Mouse (Mus musculus): ENCODE data around the gene Dglucy. TPM values are rescaled to one million over a fixed set of nuclear protein-coding genes. Genes with fewer than 3 reads are reported as not detected.

Dglucy gene
- polyA plus RNA-seq, 1 experiment: 0.48 TPM

DNA sequence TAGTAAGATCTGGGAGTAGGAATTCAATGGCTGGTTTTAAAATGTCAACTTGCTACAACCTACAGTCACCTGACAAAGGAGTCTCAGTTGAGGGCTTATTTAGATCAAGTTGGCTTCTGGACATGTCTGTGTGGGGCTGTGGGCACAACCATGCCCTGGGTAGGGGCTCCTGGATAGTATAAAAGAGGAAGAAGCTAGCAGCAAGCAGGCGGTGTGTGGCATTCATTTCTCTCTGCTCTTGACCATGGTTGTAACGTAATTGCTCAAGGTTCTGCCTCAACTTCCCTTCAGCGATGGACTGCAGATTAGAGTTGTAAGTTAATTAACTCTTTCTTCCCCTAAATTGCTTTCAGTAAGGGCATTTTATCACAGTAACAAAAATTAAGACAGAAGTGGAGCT lies 73.5 kb downstream of the Dglucy start:
- Histone ChIP-seq H3K4me3 (ENCODE audit: low read depth, low read length) (no peak overlapping the region), H3K27me3 (ENCODE audit: control insufficient read depth, insufficient read depth, low read length, poor library complexity, severe bottlenecking) (no peaks in the 10 kb centered on the region), H3K4me1 (ENCODE audit: control insufficient read depth, insufficient read depth, low read length) (no peaks in the 10 kb centered on the region), H3K27ac (ENCODE audit: insufficient read depth, low read length) (no peak overlapping the region), H3K9ac (ENCODE audit: low read depth, poor library complexity, severe bottlenecking) (no peak overlapping the region), H3K36me3 (ENCODE audit: control insufficient read depth, insufficient read depth, low read length, poor library complexity, severe bottlenecking) (no peaks in the 10 kb centered on the region), H3K9me3 (replicated peaks; ENCODE audit: control insufficient read depth, insufficient read depth, low read length, poor library complexity, severe bottlenecking) (no peaks in the 10 kb centered on the region)
- no peak for TF ChIP-seq POLR2A (IDR thresholded peaks at IDR 0.05; ENCODE audit: insufficient read depth, low read length)
- no peak for TF ChIP-seq CTCF (IDR thresholded peaks at IDR 0.05; ENCODE audit: low read depth, low read length)
- no peak for TF ChIP-seq EP300 (IDR thresholded peaks at IDR 0.05; ENCODE audit: insufficient read depth, low read depth, low read length)

DNA sequence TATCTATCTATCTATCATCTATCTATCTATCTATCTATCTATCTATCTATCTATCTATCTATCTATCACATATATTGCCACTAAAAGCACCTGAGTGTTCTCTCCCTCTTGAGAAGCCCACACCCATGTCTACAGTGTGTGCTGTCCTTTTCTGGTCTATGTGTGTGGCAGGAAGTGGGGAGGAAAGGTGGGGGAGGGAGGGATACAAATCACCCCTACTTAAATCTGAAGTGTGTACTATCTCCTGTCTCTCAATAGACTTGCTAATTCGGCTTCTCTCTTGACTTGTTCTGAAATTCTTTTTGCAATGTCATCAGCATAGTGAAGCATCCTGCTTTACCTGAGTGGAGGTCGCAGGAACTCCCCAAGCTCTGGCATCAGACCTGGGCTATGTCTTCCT lies 77.5 kb downstream of the Dglucy start:
- no peak overlapping the region for H3K27ac ChIP-seq (ENCODE audit: insufficient read depth, low read length)
- H3K4me3 ChIP-seq (ENCODE audit: low read depth, low read length): no peak overlapping the region
- no peak for TF ChIP-seq EP300 (IDR thresholded peaks at IDR 0.05; ENCODE audit: insufficient read depth, low read depth, low read length)
- no peaks in the 10 kb centered on the region for H3K4me1 ChIP-seq (ENCODE audit: control insufficient read depth, insufficient read depth, low read length)
- no peaks in the 10 kb centered on the region for H3K36me3 ChIP-seq (ENCODE audit: control insufficient read depth, insufficient read depth, low read length, poor library complexity, severe bottlenecking)
- no peaks in the 10 kb centered on the region for H3K9me3 ChIP-seq (replicated peaks; ENCODE audit: control insufficient read depth, insufficient read depth, low read length, poor library complexity, severe bottlenecking)
- no peak overlapping the region for H3K9ac ChIP-seq (ENCODE audit: low read depth, poor library complexity, severe bottlenecking)
- no peaks in the 10 kb centered on the region for H3K27me3 ChIP-seq (ENCODE audit: control insufficient read depth, insufficient read depth, low read length, poor library complexity, severe bottlenecking)

- Histone ChIP-seq H3K9ac (ENCODE audit: low read depth, poor library complexity, severe bottlenecking) (no peak overlapping the region), H3K4me3 (ENCODE audit: low read depth, low read length) (no peak overlapping the region), H3K27me3 (ENCODE audit: control insufficient read depth, insufficient read depth, low read length, poor library complexity, severe bottlenecking) (no peaks in the 10 kb centered on the region), H3K9me3 (replicated peaks; ENCODE audit: control insufficient read depth, insufficient read depth, low read length, poor library complexity, severe bottlenecking) (no peaks in the 10 kb centered on the region), H3K27ac (ENCODE audit: insufficient read depth, low read length) (no peak overlapping the region), H3K36me3 (ENCODE audit: control insufficient read depth, insufficient read depth, low read length, poor library complexity, severe bottlenecking) (no peaks in the 10 kb centered on the region), H3K4me1 (ENCODE audit: control insufficient read depth, insufficient read depth, low read length) (no peaks in the 10 kb centered on the region)
- TF ChIP-seq CTCF (IDR thresholded peaks at IDR 0.05; ENCODE audit: low read depth, low read length) (no peak), POLR2A (IDR thresholded peaks at IDR 0.05; ENCODE audit: insufficient read depth, low read length) (no peak), EP300 (IDR thresholded peaks at IDR 0.05; ENCODE audit: insufficient read depth, low read depth, low read length) (no peak)
Observed at GRCm38 (mm10) chr12:100857791-100858190, 78.9 kb downstream of the Dglucy start.

DNA sequence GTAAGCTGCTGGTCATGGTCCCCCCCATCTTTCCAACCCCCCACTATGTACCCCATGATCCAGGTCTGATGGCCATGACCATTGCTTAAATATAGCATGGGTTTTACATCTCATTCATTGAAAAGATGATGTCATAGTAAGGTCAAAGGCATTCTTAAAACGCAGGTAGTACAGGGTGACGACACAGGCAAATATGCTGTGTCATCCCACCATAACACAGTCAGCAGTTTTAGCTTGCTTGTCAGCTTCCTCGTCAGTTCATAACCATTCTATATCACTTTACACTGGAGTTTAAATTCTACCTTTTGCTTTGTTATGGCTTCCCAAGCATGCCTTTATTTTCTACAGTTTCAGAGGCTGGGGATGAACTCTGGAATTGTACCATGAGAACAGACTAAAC lies 83.4 kb downstream of the Dglucy start:
- Histone ChIP-seq H3K36me3 (ENCODE audit: control insufficient read depth, insufficient read depth, low read length, poor library complexity, severe bottlenecking) (no peaks in the 10 kb centered on the region), H3K9ac (ENCODE audit: low read depth, poor library complexity, severe bottlenecking) (no peak overlapping the region), H3K27me3 (ENCODE audit: control insufficient read depth, insufficient read depth, low read length, poor library complexity, severe bottlenecking) (no peaks in the 10 kb centered on the region), H3K27ac (ENCODE audit: insufficient read depth, low read length) (no peak overlapping the region), H3K4me3 (ENCODE audit: low read depth, low read length) (no peak overlapping the region), H3K4me1 (ENCODE audit: control insufficient read depth, insufficient read depth, low read length) (no peaks in the 10 kb centered on the region), H3K9me3 (replicated peaks; ENCODE audit: control insufficient read depth, insufficient read depth, low read length, poor library complexity, severe bottlenecking) (no peaks in the 10 kb centered on the region)
- TF ChIP-seq POLR2A (IDR thresholded peaks at IDR 0.05; ENCODE audit: insufficient read depth, low read length) (no peak), CTCF (IDR thresholded peaks at IDR 0.05; ENCODE audit: low read depth, low read length) (no peak), EP300 (IDR thresholded peaks at IDR 0.05; ENCODE audit: insufficient read depth, low read depth, low read length) (no peak)

- H3K36me3 ChIP-seq (ENCODE audit: control insufficient read depth, insufficient read depth, low read length, poor library complexity, severe bottlenecking): no peaks in the 10 kb centered on the region
- TF ChIP-seq EP300 (IDR thresholded peaks at IDR 0.05; ENCODE audit: insufficient read depth, low read depth, low read length) (no peak), POLR2A (IDR thresholded peaks at IDR 0.05; ENCODE audit: insufficient read depth, low read length) (no peak), CTCF (IDR thresholded peaks at IDR 0.05; ENCODE audit: low read depth, low read length) (no peak)
Observed at GRCm38 (mm10) chr12:100862856-100863446, 84.1 kb downstream of the Dglucy start.

DNA sequence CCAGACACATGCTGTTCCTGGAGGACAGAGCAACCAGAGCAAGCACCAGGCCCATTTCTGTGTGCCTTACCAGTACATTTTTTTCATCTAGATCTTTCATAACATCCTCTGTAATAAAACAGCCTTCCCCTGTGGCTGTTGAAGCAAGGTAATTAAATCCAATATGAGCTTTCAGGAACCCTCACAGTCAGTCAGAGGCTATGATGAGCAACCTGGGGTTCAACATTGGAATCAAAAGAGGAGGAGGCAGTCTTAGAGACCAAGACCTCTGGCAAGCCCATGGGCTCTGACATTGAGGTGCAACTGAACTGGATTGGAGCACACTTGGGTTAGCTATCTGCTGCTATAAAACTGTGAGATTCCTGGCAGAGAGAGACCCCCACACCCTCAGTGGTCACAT lies 86.2 kb downstream of the Dglucy start:
- no peaks in the 10 kb centered on the region for H3K4me1 ChIP-seq (ENCODE audit: control insufficient read depth, insufficient read depth, low read length)
- H3K9ac ChIP-seq (ENCODE audit: low read depth, poor library complexity, severe bottlenecking): no peak overlapping the region
- no peaks in the 10 kb centered on the region for H3K36me3 ChIP-seq (ENCODE audit: control insufficient read depth, insufficient read depth, low read length, poor library complexity, severe bottlenecking)
- no peaks in the 10 kb centered on the region for H3K27me3 ChIP-seq (ENCODE audit: control insufficient read depth, insufficient read depth, low read length, poor library complexity, severe bottlenecking)
- H3K4me3 ChIP-seq (ENCODE audit: low read depth, low read length): no peak overlapping the region
- H3K9me3 ChIP-seq (replicated peaks; ENCODE audit: control insufficient read depth, insufficient read depth, low read length, poor library complexity, severe bottlenecking): no peaks in the 10 kb centered on the region
- no peak overlapping the region for H3K27ac ChIP-seq (ENCODE audit: insufficient read depth, low read length)
- no peak for TF ChIP-seq EP300 (IDR thresholded peaks at IDR 0.05; ENCODE audit: insufficient read depth, low read depth, low read length)
- no peak for TF ChIP-seq CTCF (IDR thresholded peaks at IDR 0.05; ENCODE audit: low read depth, low read length)
- TF ChIP-seq POLR2A (IDR thresholded peaks at IDR 0.05; ENCODE audit: insufficient read depth, low read length): no peak

More at GRCm38 (mm10) chr12:100862856-100863446, 84.1 kb downstream of the Dglucy start:
- Histone ChIP-seq H3K9me3 (replicated peaks; ENCODE audit: control insufficient read depth, insufficient read depth, low read length, poor library complexity, severe bottlenecking) (no peaks in the 10 kb centered on the region), H3K4me1 (ENCODE audit: control insufficient read depth, insufficient read depth, low read length) (no peaks in the 10 kb centered on the region), H3K9ac (ENCODE audit: low read depth, poor library complexity, severe bottlenecking) (no peak overlapping the region), H3K27me3 (ENCODE audit: control insufficient read depth, insufficient read depth, low read length, poor library complexity, severe bottlenecking) (no peaks in the 10 kb centered on the region), H3K4me3 (ENCODE audit: low read depth, low read length) (no peak overlapping the region), H3K27ac (ENCODE audit: insufficient read depth, low read length) (no peak overlapping the region)

Measured in ES-Bruce4 (cell line).